Mouse (Mus musculus): ENCODE measurements around the gene Nudt21.

- TF ChIP-seq CTCF (IDR thresholded peaks at IDR 0.05; ENCODE audit: control insufficient read depth, insufficient read depth, insufficient read length), result no peak
- no peak for TF ChIP-seq USF1 (IDR thresholded peaks at IDR 0.05; ENCODE audit: low read depth)
- no peak for TF ChIP-seq CEBPB (IDR thresholded peaks at IDR 0.05; ENCODE audit: low read depth)
Measured at GRCm38 (mm10) chr8:93989739-93990138, 47.1 kb downstream of the Nudt21 start.
